Mouse (Mus musculus) small intestine, adult 2 months (tissue): ENCODE results near the gene Clip1. TPM values are rescaled to one million over a fixed set of nuclear protein-coding genes. Genes with fewer than 3 reads are reported as not detected.

Experiments used
- H3K27ac ChIP-seq: fragments of 200-500 bp; 2 replicates; pipeline ENCODE4 v1.5.1; 2012; ENCODE audit warnings: low read depth, low read length, control low read depth, inconsistent platforms; ENCODE audit not compliant: insufficient read depth
- H3K27me3 ChIP-seq: fragments of 200-500 bp; 2 replicates; pipeline ENCODE4 v1.6.1; 2012; ENCODE audit warnings: mild to moderate bottlenecking, moderate library complexity, low read length, inconsistent platforms; ENCODE audit not compliant: control insufficient read depth, insufficient read depth
- H3K36me3 ChIP-seq: fragments of 200-500 bp; 2 replicates; pipeline ENCODE4 v1.6.1; 2012; ENCODE audit warnings: mild to moderate bottlenecking, low read length, control low read depth, inconsistent platforms; ENCODE audit not compliant: control insufficient read depth, insufficient read depth
- H3K4me1 ChIP-seq: fragments of 200-500 bp; 2 replicates; pipeline ENCODE4 v1.6.1; 2012; ENCODE audit warnings: low read length, inconsistent platforms, mixed read lengths; ENCODE audit not compliant: control insufficient read depth, insufficient read depth, insufficient read length
- H3K4me3 ChIP-seq: fragments of 200-500 bp; 2 replicates; pipeline ENCODE4 v1.5.1; 2012; ENCODE audit warnings: low read depth, mild to moderate bottlenecking, control low read depth, inconsistent platforms, low read length, moderate library complexity
- CTCF ChIP-seq: fragments of 200-500 bp; IDR thresholded peaks from 2 replicates; pipeline ENCODE4 v1.5.1; 2012; ENCODE audit warnings: low read depth, mild to moderate bottlenecking, control low read depth, inconsistent platforms, low read length, moderate library complexity, mixed read lengths; ENCODE audit not compliant: insufficient replicate concordance, insufficient read length; ENCODE audit errors: extremely low read depth
- POLR2A ChIP-seq: fragments of 200-500 bp; IDR thresholded peaks from 2 replicates; pipeline ENCODE4 v1.6.1; 2012; ENCODE audit warnings: low read depth, mild to moderate bottlenecking, control low read depth, inconsistent platforms, low read length, moderate library complexity
- WGBS: fragments of 180-500 bp; shearing (Covaris S2); methylation state at CpG from one replicate; pipeline ENCODE4 v1.1.7; 2018; 5-methylcytosine and 5-hydroxymethylcytosine counted together
- polyA plus RNA-seq: library from polyadenylated mRNA; depleted of rRNA; stranded (reverse); fragments of >200 nt; gene quantifications from 2 replicates; pipeline ENCODE4 v1.2.3, GENCODE M21; 2012

The Clip1 gene
- polyA plus RNA-seq, 1 experiment, result 4.4 TPM

- 40% methylated on average over 4 of the region's 4 CpGs for WGBS
Observed at GRCm38 (mm10) chr5:123709571-123709970, 25.2 kb upstream of the Clip1 start.

DNA sequence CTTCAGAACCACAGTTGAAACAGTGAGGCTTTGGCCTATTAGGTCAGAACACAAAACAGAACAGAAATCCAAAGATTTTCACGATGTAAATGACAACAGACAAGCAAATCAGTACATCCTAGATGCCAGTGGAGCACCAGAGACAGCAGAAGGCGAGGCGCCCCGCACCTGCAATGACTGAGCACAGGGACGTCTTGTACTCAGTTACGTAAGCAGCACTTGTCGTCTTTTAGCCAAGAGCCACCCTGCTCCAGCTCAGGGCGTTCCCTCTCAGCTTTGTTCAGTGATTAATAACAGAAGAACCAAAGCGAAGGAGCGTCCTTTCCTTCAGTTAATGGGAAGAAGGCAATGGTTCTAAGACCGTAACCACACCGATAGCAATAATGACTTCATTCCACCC lies 24.2 kb upstream of the Clip1 start:
- Histone ChIP-seq H3K27ac (no peak overlapping the region), H3K36me3 (peaks cover 81% of the 10 kb centered on the region), H3K4me1 (no peaks in the 10 kb centered on the region), H3K27me3 (no peaks in the 10 kb centered on the region), H3K4me3 (no peak overlapping the region)
- TF ChIP-seq POLR2A (no peak), CTCF (no peak)
- WGBS, result 88% methylated on average over 12 of the region's 12 CpGs

More at GRCm38 (mm10) chr5:123709571-123709970, 25.2 kb upstream of the Clip1 start:
- Histone ChIP-seq H3K36me3 (peaks cover 82% of the 10 kb centered on the region), H3K4me1 (no peaks in the 10 kb centered on the region), H3K27me3 (no peaks in the 10 kb centered on the region), H3K27ac (no peak overlapping the region), H3K4me3 (no peak overlapping the region)
- TF ChIP-seq CTCF (no peak), POLR2A (no peak)

DNA sequence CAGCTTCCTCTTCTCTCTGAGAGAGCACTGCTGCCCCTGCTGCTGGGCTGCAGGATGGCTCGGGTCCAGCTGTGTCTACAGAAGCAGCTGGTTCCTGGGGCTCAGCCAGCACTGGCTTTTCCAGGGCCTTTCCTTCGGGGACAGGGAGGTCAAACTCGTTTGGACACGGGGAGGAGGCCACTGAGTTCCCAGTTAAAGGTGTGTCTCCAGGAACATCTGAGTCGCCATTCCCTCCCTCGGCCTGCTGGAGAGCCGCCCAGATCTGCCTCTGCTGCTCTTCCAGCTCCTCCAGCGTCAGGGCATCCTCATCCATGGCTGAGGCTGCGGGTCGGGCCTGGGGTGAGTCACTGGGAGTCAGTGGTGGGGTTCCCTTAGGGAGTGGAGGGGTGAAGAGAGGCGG lies 16.2 kb upstream of the Clip1 start:
- H3K4me1 ChIP-seq, result no peaks in the 10 kb centered on the region
- H3K27ac ChIP-seq, result 0 out of 2 replicates have a peak overlapping the region, but pooled peaks have one; percentile 11
- no peaks in the 10 kb centered on the region for H3K27me3 ChIP-seq
- no peak for TF ChIP-seq CTCF
- no peak for TF ChIP-seq POLR2A
- WGBS, result 35% methylated on average over 11 of the region's 11 CpGs
- H3K4me3 ChIP-seq, result no peak overlapping the region
- peaks cover 53% of the 10 kb centered on the region for H3K36me3 ChIP-seq

DNA sequence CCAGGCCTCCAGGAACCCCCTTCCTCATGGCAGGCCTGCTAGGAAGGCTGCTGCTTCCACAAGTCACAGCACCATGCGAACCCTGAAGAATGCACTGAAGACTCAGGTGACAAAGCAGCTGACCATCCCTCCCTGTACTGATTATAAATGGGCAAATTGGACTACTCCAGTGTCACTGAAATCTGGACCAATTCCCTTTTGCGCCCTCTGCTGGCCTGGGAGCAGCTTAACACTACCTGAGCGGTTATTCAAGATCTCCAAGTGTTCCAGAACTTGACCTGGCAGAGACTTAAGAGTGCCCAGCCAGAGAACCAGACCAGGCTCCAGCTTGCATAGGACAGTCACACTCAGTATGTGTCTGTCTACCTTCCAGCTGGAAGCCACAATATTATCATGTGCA lies 14.8 kb upstream of the Clip1 start:
- H3K4me3 ChIP-seq, result no peak overlapping the region
- H3K27ac ChIP-seq, result no peak overlapping the region
- H3K4me1 ChIP-seq, result no peaks in the 10 kb centered on the region
- H3K36me3 ChIP-seq, result peaks cover 42% of the 10 kb centered on the region
- TF ChIP-seq POLR2A (no peak), CTCF (peak; percentile 81; the same call in 1 of the 2 replicates)
- 21% methylated on average over 3 of the region's 3 CpGs for WGBS
- no peaks in the 10 kb centered on the region for H3K27me3 ChIP-seq

DNA sequence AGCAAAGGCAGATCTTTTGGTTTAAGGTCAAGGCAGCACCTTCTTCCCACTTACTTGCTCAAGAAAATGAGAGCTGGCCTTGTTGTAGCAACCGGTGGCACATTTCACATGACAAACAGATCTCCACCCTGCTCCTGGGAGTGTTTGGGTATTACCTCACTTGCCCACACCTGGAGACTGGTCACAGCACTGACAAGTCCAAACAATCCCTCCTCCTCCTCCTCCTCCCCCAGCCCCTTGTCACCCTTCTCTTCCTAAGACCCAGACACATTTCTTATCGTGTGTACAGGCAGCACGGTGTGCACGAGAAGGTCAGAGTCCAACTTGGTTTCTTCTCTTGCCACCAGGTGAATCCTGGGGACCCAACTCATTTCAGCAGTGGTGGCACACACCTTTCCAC lies 12.5 kb upstream of the Clip1 start:
- H3K27ac ChIP-seq, result no peak overlapping the region
- no peaks in the 10 kb centered on the region for H3K4me1 ChIP-seq
- no peak overlapping the region for H3K4me3 ChIP-seq
- WGBS, result 33% methylated on average over 4 of the region's 4 CpGs
- H3K36me3 ChIP-seq, result peaks cover 22% of the 10 kb centered on the region
- no peaks in the 10 kb centered on the region for H3K27me3 ChIP-seq
- TF ChIP-seq CTCF (no peak), POLR2A (no peak)

DNA sequence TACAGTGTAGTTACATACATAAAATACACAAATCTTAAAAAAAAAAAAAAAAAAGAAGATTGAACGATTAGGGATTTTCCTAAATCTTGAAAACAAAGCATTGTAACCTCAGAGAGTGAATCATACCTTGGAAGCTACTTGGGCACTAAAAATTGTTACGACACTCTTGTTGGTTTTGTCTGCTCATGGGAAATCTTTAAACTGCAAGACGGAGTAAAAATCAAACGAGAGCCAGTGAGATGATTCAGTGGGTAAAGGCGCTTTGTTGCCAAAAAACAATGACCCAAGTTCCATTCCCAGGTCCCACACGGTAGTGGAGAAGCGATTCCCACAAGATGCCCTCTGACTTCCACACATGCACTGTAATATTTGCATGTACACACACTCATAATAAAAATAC lies 11.8 kb upstream of the Clip1 start:
- Histone ChIP-seq H3K36me3 (peaks cover 17% of the 10 kb centered on the region), H3K4me3 (no peak overlapping the region), H3K27me3 (no peaks in the 10 kb centered on the region), H3K4me1 (no peaks in the 10 kb centered on the region), H3K27ac (no peak overlapping the region)
- TF ChIP-seq CTCF, result no peak
- TF ChIP-seq POLR2A, result no peak
- 76% methylated on average over 7 of the region's 7 CpGs for WGBS

GRCm38 (mm10) chr5:123694468-123694867 lies 10.1 kb upstream of the Clip1 start:
- peaks cover 6% of the 10 kb centered on the region; the same call in 1 of the 2 replicates for H3K36me3 ChIP-seq
- H3K27me3 ChIP-seq, result no peaks in the 10 kb centered on the region
- no peak for TF ChIP-seq POLR2A
- TF ChIP-seq CTCF, result no peak
- H3K27ac ChIP-seq, result no peak overlapping the region
- H3K4me1 ChIP-seq, result no peaks in the 10 kb centered on the region
- 32% methylated on average over 6 of the region's 6 CpGs for WGBS
- no peak overlapping the region for H3K4me3 ChIP-seq
